Mouse (Mus musculus) telencephalon, adult 2 months (tissue): Measurements from ENCODE around the gene Src.
A peak's percentile ranks its signal among the peaks of the same experiment; 100 is the strongest.
"Not testable (repeated sequence)": the region's sequence is repeated elsewhere in the genome, so short reads cannot be mapped to it uniquely, and the experiment has no call there.

Experiments used
- DNase-seq: peaks from one replicate; pipeline ENCODE4 v3.0.0-alpha.2; 2011; ENCODE audit warnings: low read depth, low spot score

The Src gene

GRCm38 (mm10) chr2:157418206-157418605 lies at the start of gene Src:
TSS of gene Src (plus strand) at chr2:157418444.
- DNase-seq = no peak

- no peak for DNase-seq
Measured at GRCm38 (mm10) chr2:157371696-157372095, 46.5 kb upstream of the Src start.

- DNase-seq = no peak
Measured at GRCm38 (mm10) chr2:157373681-157374080, 44.6 kb upstream of the Src start.

GRCm38 (mm10) chr2:157375051-157375450 lies 43.2 kb upstream of the Src start:
- no peak for DNase-seq

GRCm38 (mm10) chr2:157375794-157376757 lies 42.2 kb upstream of the Src start:
- DNase-seq = no peak

GRCm38 (mm10) chr2:157376995-157377394 lies 41.2 kb upstream of the Src start:
- no peak for DNase-seq

GRCm38 (mm10) chr2:157384836-157385235 lies 33.4 kb upstream of the Src start:
- DNase-seq = no peak

GRCm38 (mm10) chr2:157388901-157389590 lies 29.2 kb upstream of the Src start:
- not testable (repeated sequence) for DNase-seq

GRCm38 (mm10) chr2:157389591-157389921 lies 28.7 kb upstream of the Src start:
- no peak for DNase-seq

GRCm38 (mm10) chr2:157392331-157392730 lies 25.9 kb upstream of the Src start:
- DNase-seq = no peak

- DNase-seq = no peak
Measured at GRCm38 (mm10) chr2:157393549-157393948, 24.7 kb upstream of the Src start.

- no peak for DNase-seq
Measured at GRCm38 (mm10) chr2:157394868-157395267, 23.4 kb upstream of the Src start.

- no peak for DNase-seq
Measured at GRCm38 (mm10) chr2:157395371-157395770, 22.9 kb upstream of the Src start.

GRCm38 (mm10) chr2:157395960-157396359 lies 22.3 kb upstream of the Src start:
- no peak for DNase-seq

- DNase-seq = no peak
Measured at GRCm38 (mm10) chr2:157397376-157397775, 20.9 kb upstream of the Src start.

- DNase-seq = no peak
Measured at GRCm38 (mm10) chr2:157398539-157398938, 19.7 kb upstream of the Src start.

GRCm38 (mm10) chr2:157399797-157400196 lies 18.4 kb upstream of the Src start:
- no peak for DNase-seq

- DNase-seq = no peak
Measured at GRCm38 (mm10) chr2:157400491-157400890, 17.8 kb upstream of the Src start.

GRCm38 (mm10) chr2:157401261-157401660 lies 17.0 kb upstream of the Src start:
- DNase-seq = no peak

GRCm38 (mm10) chr2:157407596-157407995 lies 10.6 kb upstream of the Src start:
- DNase-seq = no peak

GRCm38 (mm10) chr2:157409793-157410533 lies 8.3 kb upstream of the Src start:
- DNase-seq = peak; percentile 80

GRCm38 (mm10) chr2:157411151-157411693 lies 7.0 kb upstream of the Src start:
- DNase-seq = no peak
